Mouse (Mus musculus): ENCODE results near the gene Slc17a1.

DNA sequence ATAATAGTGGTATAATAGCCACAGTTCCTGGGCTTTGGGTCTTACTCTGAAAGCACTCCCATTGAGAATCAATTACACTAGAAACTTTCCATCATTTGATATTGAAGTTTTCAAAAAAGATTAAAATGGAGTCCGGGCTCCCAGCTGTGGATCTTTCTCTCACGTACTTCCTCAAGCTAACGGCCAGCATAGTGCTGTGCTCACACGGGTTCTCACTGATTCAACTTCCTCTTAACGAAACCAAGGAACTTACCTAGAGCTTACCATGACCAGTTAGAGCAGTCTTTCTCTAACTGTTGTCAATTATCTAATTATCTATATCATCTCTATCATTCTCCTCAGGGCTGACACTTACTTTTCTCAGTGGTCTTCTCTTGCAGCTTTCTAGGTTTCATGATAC, 12.1 kb downstream of the Slc17a1 start:
- TF ChIP-seq CTCF (IDR thresholded peaks at IDR 0.05; ENCODE audit: insufficient read depth, low read length) (no peak), POLR2A (IDR thresholded peaks at IDR 0.05; ENCODE audit: borderline replicate concordance, extremely low read depth, low read depth, low read length) (no peak)
